Mouse (Mus musculus): ENCODE results near the gene Hsd3b7. TPM values are rescaled to one million over a fixed set of nuclear protein-coding genes. Genes with fewer than 3 reads are reported as not detected.

The Hsd3b7 gene
- polyA plus RNA-seq, 1 experiment from 2014 or later: 18.3 TPM

- Histone ChIP-seq H3K27me3 (ENCODE audit: insufficient read depth, low read length) (no peaks in the 10 kb centered on the region), H3K9me3 (ENCODE audit: low read depth, low read length) (no peaks in the 10 kb centered on the region), H3K4me1 (ENCODE audit: insufficient read depth) (0 out of 2 replicates have a peak, but pooled peaks cover 6% of the 10 kb centered on the region), H3K27ac (ENCODE audit: low read depth) (peak overlapping the region; percentile 91), H3K4me2 (peak overlapping the region; percentile 90), H3K9ac (peak overlapping the region; percentile 62), H3K4me3 (ENCODE audit: low read depth, low read length) (peak overlapping the region; percentile 76), H3K36me3 (ENCODE audit: insufficient read depth) (peaks cover 28% of the 10 kb centered on the region)
- TF ChIP-seq CTCF (IDR thresholded peaks at IDR 0.05; ENCODE audit: low read depth): no peak
- WGBS: under 1% methylated on average over 43 of the region's 46 CpGs
- peak; percentile 96 for DNase-seq
- ATAC-seq (ENCODE audit: insufficient read depth): peak; percentile 95
Measured at GRCm38 (mm10) chr7:127841340-127842000, 41.1 kb downstream of the Hsd3b7 start.

- Histone ChIP-seq H3K36me3 (ENCODE audit: insufficient read depth) (peaks cover 31% of the 10 kb centered on the region), H3K27me3 (ENCODE audit: insufficient read depth, low read length) (no peaks in the 10 kb centered on the region), H3K9me3 (ENCODE audit: low read depth, low read length) (no peaks in the 10 kb centered on the region), H3K4me1 (ENCODE audit: insufficient read depth) (0 out of 2 replicates have a peak, but pooled peaks cover 6% of the 10 kb centered on the region), H3K4me2 (peak overlapping the region; percentile 90), H3K27ac (ENCODE audit: low read depth) (peak overlapping the region; percentile 91), H3K4me3 (ENCODE audit: low read depth, low read length) (peak overlapping the region; percentile 76), H3K9ac (peak overlapping the region; percentile 62)
- no peak for TF ChIP-seq CTCF (IDR thresholded peaks at IDR 0.05; ENCODE audit: low read depth)
- WGBS: under 1% methylated on average over 40 of the region's 40 CpGs
- ATAC-seq (ENCODE audit: insufficient read depth) (peak; percentile 52), DNase-seq (peak; percentile 87)
Measured at GRCm38 (mm10) chr7:127842001-127842718, 41.8 kb downstream of the Hsd3b7 start.

- H3K27me3 ChIP-seq (ENCODE audit: insufficient read depth, low read length): no peaks in the 10 kb centered on the region
- 70% methylated on average over 6 of the region's 6 CpGs for WGBS
- H3K36me3 ChIP-seq (ENCODE audit: insufficient read depth): peaks cover 24% of the 10 kb centered on the region; the same call in 1 of the 2 replicates
- no peaks in the 10 kb centered on the region for H3K4me1 ChIP-seq (ENCODE audit: insufficient read depth)
- H3K4me2 ChIP-seq: no peak overlapping the region
- DNase-seq (no peak), ATAC-seq (ENCODE audit: insufficient read depth) (no peak)
- H3K27ac ChIP-seq (ENCODE audit: low read depth): no peak overlapping the region
- no peak overlapping the region for H3K4me3 ChIP-seq (ENCODE audit: low read depth, low read length)
- no peak overlapping the region for H3K9ac ChIP-seq
- H3K9me3 ChIP-seq (ENCODE audit: low read depth, low read length): no peaks in the 10 kb centered on the region
- no peak for TF ChIP-seq CTCF (IDR thresholded peaks at IDR 0.05; ENCODE audit: low read depth)
Measured at GRCm38 (mm10) chr7:127849973-127850875, 49.8 kb downstream of the Hsd3b7 start.

GRCm38 (mm10) chr7:127850906-127851305 lies 50.5 kb downstream of the Hsd3b7 start:
- TF ChIP-seq CTCF (IDR thresholded peaks at IDR 0.05; ENCODE audit: low read depth): no peak
- no peak for DNase-seq
- WGBS: 51% methylated on average over 5 of the region's 5 CpGs

More at GRCm38 (mm10) chr7:127850906-127851305, 50.5 kb downstream of the Hsd3b7 start:
- Histone ChIP-seq H3K4me2 (no peak overlapping the region), H3K27me3 (ENCODE audit: insufficient read depth, low read length) (no peaks in the 10 kb centered on the region), H3K4me1 (ENCODE audit: insufficient read depth) (no peaks in the 10 kb centered on the region), H3K27ac (ENCODE audit: low read depth) (no peak overlapping the region), H3K9me3 (ENCODE audit: low read depth, low read length) (no peaks in the 10 kb centered on the region), H3K4me3 (ENCODE audit: low read depth, low read length) (no peak overlapping the region), H3K9ac (no peak overlapping the region), H3K36me3 (ENCODE audit: insufficient read depth) (peaks cover 18% of the 10 kb centered on the region; the same call in 1 of the 2 replicates)
- no peak for ATAC-seq (ENCODE audit: insufficient read depth)

Other genes with a start within 250 kb of the Hsd3b7 start
- 4.0 and 6.3 TPM in 2 replicates for gene Tmem265, start 239.2 kb upstream of the Hsd3b7 start, polyA plus RNA-seq (2014; fragmentation: Nextera tagmentation; extraction: Ambion mirVana)
- gene Phkg2, start 227.3 kb upstream of the Hsd3b7 start, polyA plus RNA-seq (2014; fragmentation: Nextera tagmentation; extraction: Ambion mirVana): 31.3 and 39.3 TPM in 2 replicates
- 8.6 and 9.1 TPM in 2 replicates for gene Ccdc189, start 212.0 kb upstream of the Hsd3b7 start, polyA plus RNA-seq (2014; fragmentation: Nextera tagmentation; extraction: Ambion mirVana)
- 46.7 and 47.6 TPM in 2 replicates for gene Rnf40, start 211.8 kb upstream of the Hsd3b7 start, polyA plus RNA-seq (2014; fragmentation: Nextera tagmentation; extraction: Ambion mirVana)
- 14.2 and 16.9 TPM in 2 replicates for gene Zfp629, start 184.8 kb upstream of the Hsd3b7 start, polyA plus RNA-seq (2014; fragmentation: Nextera tagmentation; extraction: Ambion mirVana)
- 58.8 and 65.1 TPM in 2 replicates for gene Bcl7c, start 91.7 kb upstream of the Hsd3b7 start, polyA plus RNA-seq (2014; fragmentation: Nextera tagmentation; extraction: Ambion mirVana)
- gene Ctf1, start 87.9 kb upstream of the Hsd3b7 start, polyA plus RNA-seq (2014; fragmentation: Nextera tagmentation; extraction: Ambion mirVana): 11.7 and 15.6 TPM in 2 replicates
- 0.38 TPM in 1 of 2 replicates, not detected in the other for gene Ctf2, start 68.4 kb upstream of the Hsd3b7 start, polyA plus RNA-seq (2014; fragmentation: Nextera tagmentation; extraction: Ambion mirVana)
- gene Fbxl19, start 56.1 kb upstream of the Hsd3b7 start, polyA plus RNA-seq (2014; fragmentation: Nextera tagmentation; extraction: Ambion mirVana): 5.3 and 5.6 TPM in 2 replicates
- 19.2 and 21.8 TPM in 2 replicates for gene Orai3, start 30.8 kb upstream of the Hsd3b7 start, polyA plus RNA-seq (2014; fragmentation: Nextera tagmentation; extraction: Ambion mirVana)
- 27.2 and 30.1 TPM in 2 replicates for gene Setd1a, start 23.9 kb upstream of the Hsd3b7 start, polyA plus RNA-seq (2014; fragmentation: Nextera tagmentation; extraction: Ambion mirVana)
- 0.43 TPM in 1 of 2 replicates, not detected in the other for gene Gm49388, start 15.0 kb upstream of the Hsd3b7 start, polyA plus RNA-seq (2014; fragmentation: Nextera tagmentation; extraction: Ambion mirVana)
- 19.7 and 21.8 TPM in 2 replicates for gene Stx4a, start 23.7 kb downstream of the Hsd3b7 start, polyA plus RNA-seq (2014; fragmentation: Nextera tagmentation; extraction: Ambion mirVana)
- 2.0 and 2.8 TPM in 2 replicates for gene Stx1b, start 23.9 kb downstream of the Hsd3b7 start, polyA plus RNA-seq (2014; fragmentation: Nextera tagmentation; extraction: Ambion mirVana)
- gene Zfp646, start 75.6 kb downstream of the Hsd3b7 start, polyA plus RNA-seq (2014; fragmentation: Nextera tagmentation; extraction: Ambion mirVana): 16.7 and 17.4 TPM in 2 replicates
- gene Zfp668, start 76.2 kb downstream of the Hsd3b7 start, polyA plus RNA-seq (2014; fragmentation: Nextera tagmentation; extraction: Ambion mirVana): 16.6 and 19.4 TPM in 2 replicates
- gene Prss53, start 90.4 kb downstream of the Hsd3b7 start, polyA plus RNA-seq (2014; fragmentation: Nextera tagmentation; extraction: Ambion mirVana): 0.65 and 0.95 TPM in 2 replicates
- gene Gm21974, start 94.8 kb downstream of the Hsd3b7 start, polyA plus RNA-seq (2014; fragmentation: Nextera tagmentation; extraction: Ambion mirVana): not detected in 2 replicates
- gene Vkorc1, start 95.0 kb downstream of the Hsd3b7 start, polyA plus RNA-seq (2014; fragmentation: Nextera tagmentation; extraction: Ambion mirVana): 127 and 129 TPM in 2 replicates
- gene Bckdk, start 103.5 kb downstream of the Hsd3b7 start, polyA plus RNA-seq (2014; fragmentation: Nextera tagmentation; extraction: Ambion mirVana): 152 and 169 TPM in 2 replicates
- 39.5 and 42.8 TPM in 2 replicates for gene Kat8, start 111.9 kb downstream of the Hsd3b7 start, polyA plus RNA-seq (2014; fragmentation: Nextera tagmentation; extraction: Ambion mirVana)
- gene Prss8, start 129.5 kb downstream of the Hsd3b7 start, polyA plus RNA-seq (2014; fragmentation: Nextera tagmentation; extraction: Ambion mirVana): 48.8 and 51.7 TPM in 2 replicates
- 9.2 and 9.7 TPM in 2 replicates for gene Prss36, start 146.1 kb downstream of the Hsd3b7 start, polyA plus RNA-seq (2014; fragmentation: Nextera tagmentation; extraction: Ambion mirVana)
- 54.6 and 57.9 TPM in 2 replicates for gene Fus, start 166.9 kb downstream of the Hsd3b7 start, polyA plus RNA-seq (2014; fragmentation: Nextera tagmentation; extraction: Ambion mirVana)
- gene Pycard, start 193.3 kb downstream of the Hsd3b7 start, polyA plus RNA-seq (2014; fragmentation: Nextera tagmentation; extraction: Ambion mirVana): 22.1 and 26.8 TPM in 2 replicates
- gene Trim72, start 203.3 kb downstream of the Hsd3b7 start, polyA plus RNA-seq (2014; fragmentation: Nextera tagmentation; extraction: Ambion mirVana): not detected in 2 replicates

Measured in lung, embryonic 14.5 days (tissue).